Mouse (Mus musculus) heart, adult 2 months (tissue): Measurements from ENCODE around the gene Bscl2. TPM values are rescaled to one million over a fixed set of nuclear protein-coding genes. Genes with fewer than 3 reads are reported as not detected.

Source experiments
- DNase-seq, 2 experiments: peaks; one replicate each; pipeline ENCODE4 v3.0.0; 2021
- H3K27ac ChIP-seq: fragments of 200-600 bp; 2 replicates; pipeline ENCODE4 v1.8.1; 2022
- H3K27me3 ChIP-seq: fragments of 200-500 bp; 2 replicates; pipeline ENCODE4 v1.6.1; 2012; ENCODE audit warnings: mild to moderate bottlenecking, low read length, inconsistent platforms, mixed read lengths; ENCODE audit not compliant: control insufficient read depth, insufficient read depth
- H3K36me3 ChIP-seq: fragments of 200-500 bp; 2 replicates; pipeline ENCODE4 v1.6.1; 2012; ENCODE audit warnings: low read length, inconsistent platforms; ENCODE audit not compliant: control insufficient read depth, insufficient read depth
- H3K4me1 ChIP-seq: fragments of 200-500 bp; 2 replicates; pipeline ENCODE4 v1.6.1; 2011; ENCODE audit warnings: low read length; ENCODE audit not compliant: control insufficient read depth, insufficient read depth
- H3K4me3 ChIP-seq: fragments of 200-600 bp; 2 replicates; pipeline ENCODE4 v1.8.1; 2022
- H3K79me2 ChIP-seq: fragments of 200-500 bp; replicated peaks from 2 replicates; pipeline ENCODE4 v1.6.1; 2012; ENCODE audit warnings: mild to moderate bottlenecking, inconsistent platforms, low read length, moderate library complexity, mixed read lengths; ENCODE audit not compliant: control insufficient read depth, insufficient read depth
- H3K9ac ChIP-seq: fragments of 200-500 bp; 2 replicates; pipeline ENCODE4 v1.6.1; 2012; ENCODE audit warnings: low read depth, mild to moderate bottlenecking, control low read depth, inconsistent platforms, low read length, mixed read lengths
- CTCF ChIP-seq: fragments of 200-600 bp; IDR thresholded peaks from 2 replicates; pipeline ENCODE4 v1.8.1; 2022; ENCODE audit warnings: antibody characterized with exemption, mild to moderate bottlenecking, moderate library complexity
- EP300 ChIP-seq: fragments of 200-500 bp; IDR thresholded peaks from 2 replicates; pipeline ENCODE4 v1.6.1; 2011; ENCODE audit warnings: low read depth, low read length, control low read depth; ENCODE audit not compliant: insufficient read depth
- POLR2A ChIP-seq: fragments of 200-500 bp; IDR thresholded peaks from 2 replicates; pipeline ENCODE4 v1.6.1; 2011; ENCODE audit warnings: mild to moderate bottlenecking, low read depth, low read length, control low read depth; ENCODE audit not compliant: insufficient read depth
- WGBS: fragments of 180-500 bp; shearing (Covaris S2); methylation state at CpG from one replicate; pipeline ENCODE4 v1.1.7; 2018; 5-methylcytosine and 5-hydroxymethylcytosine counted together
- intact Hi-C: fragments of 180-260 bp; cut with DNase I; formaldehyde crosslinking; loops from one replicate; pipeline ENCODE4 v1.15.1; 2025
- polyA plus RNA-seq: library from polyadenylated mRNA; depleted of rRNA; stranded (reverse); fragments of >200 nt; gene quantifications from 2 replicates; pipeline ENCODE4 v1.2.3, GENCODE M21; 2012
- total RNA-seq, 2 experiments: library from RNA; stranded (reverse); gene quantifications; 2 replicates each; pipeline ENCODE4 v1.2.3; 2021

Bscl2 gene
- total and polyA plus RNA-seq, 3 experiments, result 22.6 to 67.7 (median 23.5) TPM

DNA sequence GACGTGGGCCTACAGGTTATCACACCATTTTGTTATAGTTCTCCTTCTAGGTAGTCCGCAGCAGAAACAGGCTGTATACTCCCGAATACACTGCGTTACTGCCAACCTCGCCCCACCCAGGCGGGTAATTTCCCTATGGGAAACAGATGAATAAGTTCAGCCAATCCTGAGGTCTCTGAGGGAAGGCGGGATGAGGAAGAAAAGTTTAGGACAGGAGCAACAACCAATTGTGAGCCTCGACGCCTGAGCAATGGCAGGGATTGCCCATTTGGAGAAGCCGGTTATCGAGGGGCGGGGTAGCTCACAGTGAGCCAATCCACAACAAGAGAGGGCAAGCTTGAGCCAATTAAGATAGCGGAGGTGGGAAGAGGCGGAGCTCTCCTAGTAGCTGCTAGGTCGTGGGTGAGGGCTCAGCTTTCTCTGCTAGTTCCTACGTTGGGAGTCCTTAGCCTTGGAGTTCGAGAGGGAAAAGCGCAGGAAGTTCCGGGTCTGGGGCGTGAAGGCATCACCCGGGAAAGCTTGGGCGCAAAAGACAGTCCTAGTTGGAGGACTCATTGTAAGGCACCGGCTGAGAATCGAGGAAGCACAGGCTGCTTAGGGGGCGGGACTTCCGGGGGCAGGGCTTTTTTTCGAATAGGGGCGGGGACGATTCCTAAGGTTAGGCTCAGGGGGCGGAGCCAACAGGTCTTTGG is 35.0 kb upstream of the Bscl2 start, which contains the start of gene Zbtb3:
Gene Zbtb3 (plus strand): TSS at position 426 of the 692 bp plus-strand sequence.
- DNase-seq, result peak; percentile 88 to 96
- no peaks in the 10 kb centered on the region for H3K27me3 ChIP-seq
- H3K27ac ChIP-seq, result peak within 1 kb of the TSS; percentile 83
- intact Hi-C loops, result loop anchor here (2.0 to 5.0 kb wide), 2 partner anchors 17 to 80 kb away; partner anchors contain the start of genes Slc3a2 and Ttc9c
- H3K79me2 ChIP-seq, result 0 out of 2 replicates have a peak, but pooled peaks cover 1% of the 10 kb centered on the region
- 1% methylated on average over 30 of the region's 30 CpGs for WGBS
- peak within 1 kb of the TSS; percentile 60 for H3K9ac ChIP-seq
- H3K4me1 ChIP-seq, result no peaks in the 10 kb centered on the region; the same call in none of the 2 replicates
- no peak; the same call in 1 of the 2 replicates for TF ChIP-seq EP300
- TF ChIP-seq CTCF, result no peak
- peak; percentile 94 for TF ChIP-seq POLR2A
- no peaks in the 10 kb centered on the region; the same call in 1 of the 2 replicates for H3K36me3 ChIP-seq
- H3K4me3 ChIP-seq, result peak within 1 kb of the TSS; percentile 85

DNA sequence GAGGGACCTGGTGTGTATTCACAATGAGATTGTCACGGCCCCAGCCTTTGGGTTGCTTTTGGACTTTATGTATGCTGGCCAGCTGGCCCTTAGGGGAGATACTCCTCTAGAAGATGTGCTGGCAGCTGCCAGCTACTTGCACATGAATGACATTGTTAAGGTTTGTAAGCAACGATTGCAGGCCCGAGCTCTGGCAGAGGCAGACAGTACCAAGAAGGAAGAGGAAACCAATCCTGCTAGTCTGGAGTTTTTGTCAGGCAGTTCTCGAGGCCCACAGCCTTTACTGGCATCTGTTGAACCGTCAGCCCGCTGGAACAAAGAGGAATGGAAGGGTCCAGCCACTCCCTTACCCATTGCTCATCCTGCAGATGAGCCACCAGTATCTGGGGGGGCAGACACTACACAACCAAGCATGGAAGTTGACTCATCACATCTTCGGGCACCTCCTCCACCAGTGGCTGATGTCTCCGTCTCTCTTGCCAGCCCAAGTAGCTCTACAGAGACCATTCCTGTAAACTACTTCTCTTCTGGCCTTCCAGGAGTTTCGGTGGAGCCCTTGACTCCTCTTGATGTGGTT is 34.0 kb upstream of the Bscl2 start:
- Histone ChIP-seq H3K4me3 (no peak overlapping the region), H3K9ac (no peak overlapping the region), H3K36me3 (no peaks in the 10 kb centered on the region), H3K4me1 (no peaks in the 10 kb centered on the region; the same call in 1 of the 2 replicates), H3K27me3 (no peaks in the 10 kb centered on the region), H3K79me2 (0 out of 2 replicates have a peak, but pooled peaks cover 1% of the 10 kb centered on the region), H3K27ac (no peak overlapping the region; the same call in 1 of the 2 replicates)
- TF ChIP-seq CTCF, result no peak
- WGBS, result 82% methylated on average over 9 of the region's 9 CpGs
- intact Hi-C loops, result loop anchor here (2.0 to 5.0 kb wide), 2 partner anchors 16 to 81 kb away; partner anchors contain the start of genes Slc3a2 and Ttc9c
- no peak for DNase-seq

DNA sequence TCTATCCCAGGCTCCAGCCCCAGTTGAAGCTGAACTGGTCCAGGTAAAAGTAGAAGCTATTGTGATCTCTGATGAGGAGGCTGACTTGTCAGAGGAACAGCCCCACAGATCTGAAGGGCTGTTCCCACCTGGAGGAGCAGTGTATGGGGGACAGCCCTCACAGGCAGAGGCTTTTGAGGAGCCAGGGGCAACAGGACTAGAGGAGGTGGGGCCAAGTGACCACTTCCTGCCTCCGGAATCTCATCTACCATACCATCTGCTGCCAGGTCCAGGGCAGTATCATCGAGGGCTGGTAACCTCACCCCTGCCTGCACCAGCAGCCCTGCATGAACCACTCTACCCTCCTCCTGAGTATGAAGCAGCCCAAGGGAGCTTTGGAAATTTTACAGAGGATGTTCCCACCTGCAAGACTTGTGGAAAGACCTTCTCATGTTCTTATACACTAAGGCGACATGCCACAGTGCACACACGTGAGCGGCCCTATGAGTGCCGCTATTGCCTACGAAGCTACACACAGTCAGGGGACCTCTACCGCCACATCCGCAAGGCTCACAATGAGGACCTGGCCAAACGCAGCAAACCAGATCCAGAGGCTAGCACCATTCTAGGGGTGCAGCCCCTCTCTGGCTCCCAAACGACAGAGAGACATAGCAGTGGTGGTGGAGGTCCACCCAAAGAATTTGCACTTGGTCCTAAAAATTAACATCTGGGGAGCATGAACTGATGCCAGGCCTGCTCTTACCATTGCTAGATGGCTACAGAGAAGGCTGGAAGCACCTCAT is 33.2 kb upstream of the Bscl2 start:
- intact Hi-C loops, result loop anchor here (2.0 to 5.0 kb wide), 2 partner anchors 15 to 82 kb away; partner anchors contain the start of genes Slc3a2 and Ttc9c
- DNase-seq, result no peak
- H3K4me3 ChIP-seq, result no peak overlapping the region
- 87% methylated on average over 11 of the region's 11 CpGs for WGBS
- H3K36me3 ChIP-seq, result no peaks in the 10 kb centered on the region
- TF ChIP-seq POLR2A (no peak), EP300 (no peak), CTCF (no peak)
- no peaks in the 10 kb centered on the region for H3K27me3 ChIP-seq
- no peak overlapping the region for H3K9ac ChIP-seq
- H3K79me2 ChIP-seq, result 0 out of 2 replicates have a peak, but pooled peaks cover 1% of the 10 kb centered on the region
- no peak overlapping the region for H3K27ac ChIP-seq
- H3K4me1 ChIP-seq, result no peaks in the 10 kb centered on the region; the same call in 1 of the 2 replicates

DNA sequence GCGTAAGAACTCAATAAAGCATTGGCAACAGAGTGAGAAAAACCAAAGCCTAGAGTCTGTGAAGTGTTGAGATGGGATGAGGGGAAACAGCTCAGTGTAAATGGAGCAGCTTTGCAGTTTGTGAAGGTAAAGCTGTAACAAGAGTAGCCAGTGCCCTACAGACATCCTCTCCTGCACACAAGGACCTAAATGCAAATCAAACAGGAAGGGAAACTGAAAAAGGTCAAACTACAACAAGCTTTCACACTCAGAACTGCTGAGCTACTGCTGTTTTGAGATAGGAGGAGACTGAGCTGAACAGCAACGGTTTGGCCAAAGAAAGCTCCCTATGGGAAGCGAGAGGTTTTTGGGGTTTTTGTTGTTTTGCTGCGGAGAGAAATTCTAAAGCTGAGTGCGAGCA is 30.5 kb upstream of the Bscl2 start:
- Histone ChIP-seq H3K27ac (no peak overlapping the region), H3K36me3 (peaks cover 2% of the 10 kb centered on the region; the same call in 1 of the 2 replicates), H3K4me1 (no peaks in the 10 kb centered on the region; the same call in 1 of the 2 replicates), H3K4me3 (no peak overlapping the region), H3K9ac (no peak overlapping the region), H3K27me3 (no peaks in the 10 kb centered on the region), H3K79me2 (0 out of 2 replicates have a peak, but pooled peaks cover 1% of the 10 kb centered on the region)
- WGBS, result 86% methylated on average over 5 of the region's 5 CpGs
- no peak for DNase-seq
- TF ChIP-seq POLR2A, result no peak
- TF ChIP-seq CTCF, result no peak
- TF ChIP-seq EP300, result no peak
- intact Hi-C loops, result no loop called here

DNA sequence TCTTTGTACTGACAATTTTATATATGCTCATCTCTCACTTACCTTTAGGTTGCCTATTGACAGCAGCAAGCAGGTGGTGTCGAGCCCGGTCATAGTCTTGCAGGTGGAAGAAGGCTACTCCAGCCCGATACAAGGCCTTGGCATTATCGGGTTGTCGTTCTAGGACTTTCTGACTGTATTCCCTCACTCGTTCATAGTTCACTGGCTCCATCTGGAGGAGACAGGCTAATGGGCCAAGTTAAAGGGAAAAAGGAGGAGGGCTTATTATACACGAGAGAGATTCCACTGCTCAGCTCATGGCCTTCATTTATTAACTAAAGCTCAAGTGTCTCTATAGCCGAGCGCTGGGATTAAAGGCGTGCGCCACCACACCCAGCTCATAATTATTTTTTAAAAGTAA is 21.5 kb upstream of the Bscl2 start:
- Histone ChIP-seq H3K27ac (no peak overlapping the region), H3K36me3 (peaks cover 6% of the 10 kb centered on the region; the same call in 1 of the 2 replicates), H3K4me1 (peaks cover 3% of the 10 kb centered on the region), H3K27me3 (no peaks in the 10 kb centered on the region), H3K79me2 (peaks cover 1% of the 10 kb centered on the region; the same call in 1 of the 2 replicates), H3K4me3 (no peak overlapping the region), H3K9ac (no peak overlapping the region)
- WGBS, result 69% methylated on average over 11 of the region's 11 CpGs
- DNase-seq, result no peak
- TF ChIP-seq CTCF, result no peak
- TF ChIP-seq POLR2A, result no peak
- no peak for TF ChIP-seq EP300
- intact Hi-C loops, result loop anchor here (5.0 kb wide), 4 partner anchors 44 to 94 kb away; partner anchors contain the start of genes 1700092M07Rik, Nxf1, Slc3a2 and Stx5a
